Mouse (Mus musculus) kidney, embryonic 15.5 days (tissue): ENCODE measurements at regions not wholly inside any gene's neighbourhood (a gene's known extent, or its start where the extent isn't known, plus 50 kb on each side); places are given as distances from the start of the nearest gene placed in this dataset.

Source experiments
- ATAC-seq: fragments of 200-750 bp; cut with Nextera tagmentation; replicated peaks from 2 replicates; pipeline ENCODE4 v1.8.0; 2017; ENCODE audit warnings: moderate TSS enrichment; ENCODE audit not compliant: low FRiP score
- H3K27ac ChIP-seq: fragments of 300-500 bp; sonication (generic); 2 replicates; pipeline ENCODE4 v1.5.1; 2015; ENCODE audit warnings: mild to moderate bottlenecking, inconsistent platforms
- H3K27me3 ChIP-seq: fragments of 300-500 bp; sonication (generic); 2 replicates; pipeline ENCODE4 v1.6.1; 2015; ENCODE audit warnings: inconsistent platforms
- H3K36me3 ChIP-seq: fragments of 300-500 bp; sonication (generic); 2 replicates; pipeline ENCODE4 v1.6.1; 2015; ENCODE audit warnings: inconsistent platforms
- H3K4me1 ChIP-seq: fragments of 300-500 bp; sonication (generic); 2 replicates; pipeline ENCODE4 v1.6.1; 2015; ENCODE audit warnings: inconsistent platforms
- H3K4me2 ChIP-seq: fragments of 300-500 bp; sonication (generic); 2 replicates; pipeline ENCODE4 v1.6.1; 2015; ENCODE audit warnings: moderate library complexity, mild to moderate bottlenecking, inconsistent platforms
- H3K4me3 ChIP-seq: fragments of 300-500 bp; sonication (generic); replicated peaks from 2 replicates; pipeline ENCODE4 v1.5.1; 2015; ENCODE audit warnings: mild to moderate bottlenecking, inconsistent platforms
- H3K9ac ChIP-seq: fragments of 300-500 bp; sonication (generic); 2 replicates; pipeline ENCODE4 v1.6.1; 2015; ENCODE audit warnings: mild to moderate bottlenecking, inconsistent platforms
- H3K9me3 ChIP-seq: fragments of 300-500 bp; sonication (generic); replicated peaks from 2 replicates; pipeline ENCODE4 v1.6.1; 2016; ENCODE audit warnings: inconsistent platforms
- WGBS: fragments of 180-500 bp; shearing (Covaris S2); methylation state at CpG from one replicate; pipeline ENCODE4 v1.1.7; 2015; ENCODE audit warnings: mixed read lengths; 5-methylcytosine and 5-hydroxymethylcytosine counted together

DNA sequence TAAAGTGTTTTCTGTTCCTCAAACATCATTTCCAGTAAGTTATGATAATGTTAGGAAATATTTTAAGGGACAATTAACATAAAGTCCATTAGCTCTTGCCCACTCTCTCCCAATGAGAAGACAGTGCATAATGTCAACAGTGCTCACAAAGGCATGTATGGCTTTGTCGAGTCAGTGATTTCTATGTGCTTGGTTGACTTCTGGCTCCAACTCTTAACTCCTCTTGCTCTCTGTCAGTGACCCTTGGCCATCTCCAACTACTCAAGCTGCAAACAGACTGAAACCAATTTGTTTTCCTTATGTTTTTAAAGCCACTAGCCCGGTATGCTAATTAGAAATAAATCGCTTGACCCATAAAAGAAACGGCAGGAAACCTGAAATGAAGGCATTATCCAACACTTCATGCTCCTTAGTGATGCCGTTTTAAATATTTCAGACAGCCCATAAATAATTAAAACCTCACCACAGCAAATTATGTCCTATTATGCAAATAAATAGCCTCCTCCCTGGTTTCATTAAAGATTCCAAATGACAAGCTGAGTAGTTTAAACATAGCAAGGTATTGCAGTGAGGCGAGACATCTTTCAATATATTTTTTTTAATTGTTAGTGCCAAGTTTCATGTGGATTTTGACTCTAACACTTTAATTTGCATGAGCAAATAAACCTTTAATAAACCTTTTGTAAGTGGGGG is 1864.6 kb upstream of the Tenm3 start:
- Histone ChIP-seq H3K4me3 (no peak overlapping the region), H3K9me3 (no peaks in the 10 kb centered on the region), H3K27me3 (no peaks in the 10 kb centered on the region), H3K36me3 (no peaks in the 10 kb centered on the region), H3K27ac (no peak overlapping the region), H3K4me1 (no peaks in the 10 kb centered on the region), H3K9ac (no peak overlapping the region), H3K4me2 (no peak overlapping the region)
- whole genome bisulfite sequencing = 25% methylated on average over 6 of the region's 6 CpGs
- ATAC-seq = peak; percentile 96

DNA sequence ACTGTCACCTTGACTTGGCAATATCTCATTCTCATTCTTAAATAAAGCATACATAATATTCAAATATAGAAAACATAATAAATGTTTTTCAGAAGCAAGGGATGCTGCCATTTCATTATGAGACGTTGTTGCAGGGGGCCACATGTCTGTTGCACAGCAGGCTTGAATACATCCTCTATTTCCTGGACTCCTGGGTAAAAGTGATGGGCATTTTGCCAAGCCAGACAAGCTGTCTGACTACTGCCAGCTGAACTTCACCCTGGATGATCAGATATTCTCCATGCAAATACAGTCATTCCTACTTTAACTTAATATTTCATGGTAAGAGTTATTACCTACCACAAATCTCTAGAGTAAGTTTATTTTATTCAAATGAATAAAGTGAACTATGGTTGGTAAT is 1860.5 kb upstream of the Tenm3 start:
- H3K4me1 ChIP-seq = no peaks in the 10 kb centered on the region
- no peaks in the 10 kb centered on the region for H3K27me3 ChIP-seq
- H3K9ac ChIP-seq = no peak overlapping the region
- H3K4me2 ChIP-seq = no peak overlapping the region
- no peak overlapping the region for H3K4me3 ChIP-seq
- no peaks in the 10 kb centered on the region for H3K36me3 ChIP-seq
- ATAC-seq = no peak
- 33% methylated on average over 1 of the region's 1 CpGs for WGBS
- H3K27ac ChIP-seq = no peak overlapping the region
- H3K9me3 ChIP-seq = no peaks in the 10 kb centered on the region

DNA sequence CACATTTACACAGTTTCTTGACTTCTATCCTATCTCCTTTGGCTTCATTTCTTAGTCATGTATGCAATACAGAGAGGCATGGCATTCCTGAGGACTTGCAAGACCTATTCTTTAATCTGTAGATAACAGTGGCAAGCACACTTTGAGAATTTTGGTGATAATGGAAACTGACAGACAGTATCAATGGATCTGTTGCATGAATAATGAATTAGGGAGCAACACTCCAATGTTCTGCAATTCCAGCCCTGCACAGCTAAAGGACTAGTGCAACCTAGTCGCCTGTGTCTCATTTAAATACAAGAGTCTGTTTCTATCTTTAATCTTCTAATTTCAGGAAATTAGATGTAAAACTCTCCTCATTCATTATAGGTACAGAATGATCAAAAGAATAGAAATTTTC is 1845.3 kb upstream of the Tenm3 start:
- H3K4me1 ChIP-seq = no peaks in the 10 kb centered on the region
- H3K4me2 ChIP-seq = no peak overlapping the region
- ATAC-seq = no peak
- H3K9ac ChIP-seq = no peak overlapping the region
- no peak overlapping the region for H3K4me3 ChIP-seq
- no peaks in the 10 kb centered on the region for H3K9me3 ChIP-seq
- no peak overlapping the region for H3K27ac ChIP-seq
- no peaks in the 10 kb centered on the region for H3K36me3 ChIP-seq
- H3K27me3 ChIP-seq = no peaks in the 10 kb centered on the region
- WGBS = 63% methylated on average over 1 of the region's 1 CpGs

DNA sequence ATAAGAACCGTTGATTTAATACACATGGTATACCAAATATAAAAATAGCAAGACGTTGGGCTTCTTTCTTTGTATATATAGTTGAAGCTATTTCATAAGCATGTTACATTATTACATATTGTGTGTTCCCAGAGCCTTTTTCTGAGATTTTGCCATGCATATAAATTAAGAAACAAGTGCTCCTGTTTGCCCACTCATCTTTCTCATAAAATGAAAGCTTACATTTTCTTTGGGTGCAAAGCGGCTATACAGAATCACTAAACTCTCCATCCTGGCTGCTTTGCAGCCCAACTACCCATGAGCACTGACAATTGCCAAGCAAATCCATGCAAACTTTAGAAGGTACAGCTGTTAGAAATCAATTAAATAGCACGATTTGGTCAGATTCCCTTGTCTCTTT is 1821.6 kb upstream of the Tenm3 start:
- no peak overlapping the region for H3K9ac ChIP-seq
- 86% methylated on average over 4 of the region's 4 CpGs for WGBS
- no peak overlapping the region for H3K27ac ChIP-seq
- no peak overlapping the region for H3K4me2 ChIP-seq
- ATAC-seq = no peak
- H3K36me3 ChIP-seq = no peaks in the 10 kb centered on the region
- H3K9me3 ChIP-seq = no peaks in the 10 kb centered on the region
- H3K4me1 ChIP-seq = no peaks in the 10 kb centered on the region
- no peak overlapping the region for H3K4me3 ChIP-seq
- H3K27me3 ChIP-seq = no peaks in the 10 kb centered on the region
